In the genomic region with DNA sequence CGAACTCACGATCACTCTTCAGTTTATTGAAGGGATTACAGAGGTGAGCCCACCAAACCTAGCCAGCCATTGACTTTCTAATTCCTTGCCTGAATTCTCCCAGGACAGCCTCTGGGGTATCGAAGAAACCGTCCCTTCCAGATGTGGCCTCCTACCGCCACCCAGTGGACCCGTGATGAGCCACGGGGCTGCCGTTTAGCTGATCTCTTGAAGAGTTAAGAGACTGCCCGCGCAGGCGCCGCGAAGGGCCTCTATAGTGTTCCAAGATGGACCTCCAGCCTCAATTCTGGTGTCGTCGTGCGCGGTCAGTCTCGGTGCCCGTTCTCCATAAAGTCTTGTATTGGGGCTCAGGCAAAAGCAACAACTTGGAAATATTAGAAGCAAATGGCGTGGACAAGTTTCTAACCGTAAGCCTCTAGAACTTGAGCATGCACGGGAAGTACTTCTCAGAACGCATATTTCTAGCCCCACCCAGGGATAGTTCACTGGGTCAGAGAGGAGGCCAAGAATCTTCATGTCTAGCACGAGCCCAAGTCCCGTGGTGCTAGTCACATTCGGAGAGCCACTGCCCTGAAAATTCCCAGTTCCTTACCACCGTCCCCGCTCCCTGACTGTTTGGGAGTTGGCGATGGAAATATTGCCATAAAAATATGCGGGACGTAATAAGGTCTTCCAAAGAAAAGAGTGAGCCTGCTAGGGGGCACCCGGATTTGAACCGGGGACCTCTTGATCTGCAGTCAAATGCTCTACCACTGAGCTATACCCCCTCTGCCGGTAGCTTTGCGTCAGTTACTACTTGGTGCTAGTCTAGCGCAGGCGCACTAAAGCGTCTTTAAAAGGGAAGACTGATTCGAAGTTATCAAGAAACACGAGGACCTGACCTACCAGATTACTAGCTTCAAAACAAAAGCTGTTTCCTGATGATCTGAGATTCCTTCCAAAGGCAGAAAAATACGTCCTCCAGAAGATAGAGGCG, we compare ENCODE assay signal across 8 mouse cellular contexts. TPM values are rescaled to one million over a fixed set of nuclear protein-coding genes. Genes with fewer than 3 reads are reported as not detected.
DNase-seq lines count a peak whose midpoint lies in the region; ATAC-seq and TF ChIP-seq lines count a peak whose summit lies in the region.

No protein-coding gene starts in this region.

- H3K27me3 ChIP-seq in forebrain, embryonic 15.5 days = peaks cover 30% of the 10 kb centered on the region

- ATAC-seq in forebrain, embryonic 15.5 days (replicated peaks) = peak; percentile 76
- peak; percentile 70 for ATAC-seq in neutrophil, adult 5-6 weeks (ENCODE audit: extremely low read depth, insufficient number of reproducible peaks, low FRiP score, poor library complexity, severe bottlenecking)

- peak; percentile 99 for DNase-seq in ES-CJ7 (ENCODE audit: low read depth, low spot score)
- peak; percentile 93 for DNase-seq in cerebellum, adult 11 months
- peak; percentile 88 for DNase-seq in heart, postnatal 25 days (ENCODE audit: low spot score)
- DNase-seq in layer of hippocampus, adult 18-20 months (ENCODE audit: low spot score in 2 of 2) = peak; percentile 95 to 98
- DNase-seq in lung, adult 2 months = peak; percentile 95
- peak; percentile 85 to 91 for DNase-seq in thymus, adult 18-20 months

- H3K9ac ChIP-seq in forebrain, embryonic 15.5 days (replicated peaks) = peak overlapping the region; percentile 78

- intact Hi-C loops in heart, postnatal 25 days (cut with DNase I) = loop anchor here (1.0 to 2.0 kb wide), 2 partner anchors 89 to 195 kb away; no protein-coding TSS in a partner anchor

- H3K4me2 ChIP-seq in forebrain, embryonic 15.5 days (replicated peaks) = peak overlapping the region; percentile 82

- peak overlapping the region; percentile 91 for H3K27ac ChIP-seq in forebrain, embryonic 15.5 days (replicated peaks)

- TF ChIP-seq POLR2A in lung, adult 2 months (IDR thresholded peaks at IDR 0.05; ENCODE audit: borderline replicate concordance, extremely low read depth, low read depth, low read length) = peak; percentile 77; the same call in 1 of the 2 replicates

- TF ChIP-seq CTCF in lung, adult 2 months (IDR thresholded peaks at IDR 0.05; ENCODE audit: insufficient read depth, low read length) = peak; percentile 76

- WGBS in forebrain, embryonic 15.5 days = under 1% methylated on average over 42 of the region's 42 CpGs
- WGBS in lung, adult 2 months = under 1% methylated on average over 42 of the region's 42 CpGs

- H3K4me1 ChIP-seq in forebrain, embryonic 15.5 days = peaks cover 36% of the 10 kb centered on the region
- 0 out of 2 replicates have a peak, but pooled peaks cover 2% of the 10 kb centered on the region for H3K4me1 ChIP-seq in lung, adult 2 months (ENCODE audit: control insufficient read depth, insufficient read depth, low read length)

- no peaks in the 10 kb centered on the region for H3K9me3 ChIP-seq in forebrain, embryonic 15.5 days

- H3K4me3 ChIP-seq in forebrain, embryonic 15.5 days = peak overlapping the region; percentile 97
- peak overlapping the region; percentile 98 for H3K4me3 ChIP-seq in lung, adult 2 months (replicated peaks; ENCODE audit: extremely low read depth, low read depth, low read length)

- no peaks in the 10 kb centered on the region for H3K36me3 ChIP-seq in forebrain, embryonic 15.5 days

RNA-seq across cellular contexts. Expression of a gene that starts 1.6 kb away (rescaled TPM):
- polyA plus RNA-seq in forebrain, embryonic 15.5 days (2015; fragmentation: Nextera tagmentation; extraction: Ambion mirVana) = 0.65 and 0.89 TPM in 2 replicates
- total RNA-seq in heart, postnatal 25 days (2021) = 1 to 10 TPM; 5.4 to 6.0 TPM
- total RNA-seq in layer of hippocampus, adult 18-20 months (2021) = 10 to 100 TPM; 10.3 to 14.4 TPM
- 18.5 and 20.9 TPM in 2 replicates for polyA plus RNA-seq in lung, adult 2 months (2012; rRNA removed)
- total RNA-seq in neutrophil, adult 5-6 weeks (2017) = 1.2 and 2.9 TPM in 2 replicates

RNA-seq across cellular contexts. Expression of a gene that starts 8.1 kb away (rescaled TPM):
- 6.9 and 7.0 TPM in 2 replicates for polyA plus RNA-seq in forebrain, embryonic 15.5 days (2015; fragmentation: Nextera tagmentation; extraction: Ambion mirVana)
- under 1 TPM; 0.57 to 0.92 TPM for total RNA-seq in heart, postnatal 25 days (2021)
- total RNA-seq in layer of hippocampus, adult 18-20 months (2021) = under 1 TPM; 0.76 to 0.94 TPM
- 2.7 and 5.1 TPM in 2 replicates for polyA plus RNA-seq in lung, adult 2 months (2012; rRNA removed)
- 54.0 and 56.4 TPM in 2 replicates for total RNA-seq in neutrophil, adult 5-6 weeks (2017)

RNA-seq across cellular contexts. Expression of a gene that starts 35.0 kb away (rescaled TPM):
- 40.7 and 41.5 TPM in 2 replicates for polyA plus RNA-seq in forebrain, embryonic 15.5 days (2015; fragmentation: Nextera tagmentation; extraction: Ambion mirVana)
- 1 to 10 TPM; 6.0 to 6.8 TPM for total RNA-seq in heart, postnatal 25 days (2021)
- 100 to 1,000 TPM; 148 to 155 TPM for total RNA-seq in layer of hippocampus, adult 18-20 months (2021)
- polyA plus RNA-seq in lung, adult 2 months (2012; rRNA removed) = 16.0 and 25.6 TPM in 2 replicates
- total RNA-seq in neutrophil, adult 5-6 weeks (2017) = 4.1 and 4.8 TPM in 2 replicates

RNA-seq across cellular contexts. Expression of a gene that starts 38.7 kb away (rescaled TPM):
- 667 and 700 TPM in 2 replicates for polyA plus RNA-seq in forebrain, embryonic 15.5 days (2015; fragmentation: Nextera tagmentation; extraction: Ambion mirVana)
- 100 to 1,000 TPM; 539 to 575 TPM for total RNA-seq in heart, postnatal 25 days (2021)
- total RNA-seq in layer of hippocampus, adult 18-20 months (2021) = 100 to 1,000 TPM; 601 to 664 TPM
- 426 and 513 TPM in 2 replicates for polyA plus RNA-seq in lung, adult 2 months (2012; rRNA removed)
- 1,086 and 1,116 TPM in 2 replicates for total RNA-seq in neutrophil, adult 5-6 weeks (2017)

Comparison
In these comparisons a context has a peak if more than half of its experiments do, and no peak if none do; other contexts are left out.
1. Peak in every context shown above with its lines: DNase-seq, ATAC-seq, H3K4me3 ChIP-seq and H3K27ac ChIP-seq.
2. RNA of a gene that starts 8.1 kb away (total RNA-seq): 54.0 to 56.4 TPM in neutrophil, adult 5-6 weeks; 0.76 to 0.94 TPM in layer of hippocampus, adult 18-20 months and 0.57 to 0.92 TPM in heart, postnatal 25 days; every median in the first group is over 10 times any median in the second.
3. RNA of a gene that starts 35.0 kb away (total RNA-seq): 148 to 155 TPM in layer of hippocampus, adult 18-20 months; 6.0 to 6.8 TPM in heart, postnatal 25 days and 4.1 to 4.8 TPM in neutrophil, adult 5-6 weeks; every median in the first group is over 10 times any median in the second.